Mouse (Mus musculus): ENCODE data around the gene Pla2g6. TPM values are rescaled to one million over a fixed set of nuclear protein-coding genes. Genes with fewer than 3 reads are reported as not detected.

The Pla2g6 gene
- polyA plus RNA-seq, 1 experiment from 2014 or later = 20.4 TPM

- peaks cover 11% of the 10 kb centered on the region for H3K27me3 ChIP-seq (ENCODE audit: control insufficient read depth, insufficient read depth, low read length)
- ATAC-seq (ENCODE audit: low FRiP score) (no peak), DNase-seq (ENCODE audit: low spot score) (no peak)
- H3K27ac ChIP-seq (ENCODE audit: low read depth, low read length) = no peak overlapping the region
- H3K4me2 ChIP-seq (replicated peaks; ENCODE audit: low read depth, low read length) = no peak overlapping the region
- WGBS = 75% methylated on average over 4 of the region's 4 CpGs
- H3K9ac ChIP-seq (ENCODE audit: low read depth, low read length) = no peak overlapping the region
- H3K9me3 ChIP-seq (ENCODE audit: control insufficient read depth, low read length) = no peaks in the 10 kb centered on the region
- H3K36me3 ChIP-seq (ENCODE audit: control insufficient read depth, insufficient read depth, low read length) = no peaks in the 10 kb centered on the region
- H3K4me3 ChIP-seq (ENCODE audit: low read depth, low read length) = no peak overlapping the region
- peaks cover 4% of the 10 kb centered on the region; the same call in 1 of the 2 replicates for H3K4me1 ChIP-seq (replicated peaks; ENCODE audit: control insufficient read depth, insufficient read depth, low read length)
Observed at GRCm38 (mm10) chr15:79354619-79355018, 26.4 kb upstream of the Pla2g6 start.

GRCm38 (mm10) chr15:79353690-79354305, 25.6 kb upstream of the Pla2g6 start:
- 75% methylated on average over 5 of the region's 5 CpGs for WGBS
- H3K4me3 ChIP-seq (ENCODE audit: low read depth, low read length) = no peak overlapping the region
- no peak for ATAC-seq (ENCODE audit: low FRiP score)
- H3K4me2 ChIP-seq (replicated peaks; ENCODE audit: low read depth, low read length) = no peak overlapping the region
- H3K9ac ChIP-seq (ENCODE audit: low read depth, low read length) = no peak overlapping the region
- no peaks in the 10 kb centered on the region for H3K9me3 ChIP-seq (ENCODE audit: control insufficient read depth, low read length)
- no peaks in the 10 kb centered on the region for H3K36me3 ChIP-seq (ENCODE audit: control insufficient read depth, insufficient read depth, low read length)
- H3K4me1 ChIP-seq (replicated peaks; ENCODE audit: control insufficient read depth, insufficient read depth, low read length) = peaks cover 4% of the 10 kb centered on the region; the same call in 1 of the 2 replicates
- DNase-seq (ENCODE audit: low spot score) = no peak
- peaks cover 14% of the 10 kb centered on the region for H3K27me3 ChIP-seq (ENCODE audit: control insufficient read depth, insufficient read depth, low read length)
- H3K27ac ChIP-seq (ENCODE audit: low read depth, low read length) = no peak overlapping the region

GRCm38 (mm10) chr15:79352479-79352878, 24.3 kb upstream of the Pla2g6 start:
- no peaks in the 10 kb centered on the region for H3K36me3 ChIP-seq (ENCODE audit: control insufficient read depth, insufficient read depth, low read length)
- no peak overlapping the region for H3K4me2 ChIP-seq (replicated peaks; ENCODE audit: low read depth, low read length)
- H3K4me3 ChIP-seq (ENCODE audit: low read depth, low read length) = no peak overlapping the region
- 80% methylated on average over 6 of the region's 6 CpGs for WGBS
- DNase-seq (ENCODE audit: low spot score) = no peak
- 0 out of 2 replicates have a peak, but pooled peaks cover 2% of the 10 kb centered on the region for H3K4me1 ChIP-seq (replicated peaks; ENCODE audit: control insufficient read depth, insufficient read depth, low read length)
- ATAC-seq (ENCODE audit: low FRiP score) = no peak
- no peak overlapping the region for H3K27ac ChIP-seq (ENCODE audit: low read depth, low read length)
- H3K9ac ChIP-seq (ENCODE audit: low read depth, low read length) = no peak overlapping the region
- no peaks in the 10 kb centered on the region for H3K9me3 ChIP-seq (ENCODE audit: control insufficient read depth, low read length)
- peaks cover 16% of the 10 kb centered on the region for H3K27me3 ChIP-seq (ENCODE audit: control insufficient read depth, insufficient read depth, low read length)

GRCm38 (mm10) chr15:79351331-79351767, 23.2 kb upstream of the Pla2g6 start:
- Histone ChIP-seq H3K27me3 (ENCODE audit: control insufficient read depth, insufficient read depth, low read length) (peaks cover 9% of the 10 kb centered on the region), H3K4me1 (replicated peaks; ENCODE audit: control insufficient read depth, insufficient read depth, low read length) (no peaks in the 10 kb centered on the region), H3K9ac (ENCODE audit: low read depth, low read length) (peak overlapping the region; percentile 19; the same call in 1 of the 2 replicates), H3K27ac (ENCODE audit: low read depth, low read length) (no peak overlapping the region), H3K4me2 (replicated peaks; ENCODE audit: low read depth, low read length) (no peak overlapping the region), H3K9me3 (ENCODE audit: control insufficient read depth, low read length) (no peaks in the 10 kb centered on the region), H3K36me3 (ENCODE audit: control insufficient read depth, insufficient read depth, low read length) (no peaks in the 10 kb centered on the region), H3K4me3 (ENCODE audit: low read depth, low read length) (no peak overlapping the region)
- 29% methylated on average over 15 of the region's 15 CpGs for WGBS
- ATAC-seq (ENCODE audit: low FRiP score) = no peak
- no peak for DNase-seq (ENCODE audit: low spot score)

GRCm38 (mm10) chr15:79350866-79351265, 22.7 kb upstream of the Pla2g6 start:
- Histone ChIP-seq H3K4me1 (replicated peaks; ENCODE audit: control insufficient read depth, insufficient read depth, low read length) (no peaks in the 10 kb centered on the region), H3K36me3 (ENCODE audit: control insufficient read depth, insufficient read depth, low read length) (no peaks in the 10 kb centered on the region), H3K9ac (ENCODE audit: low read depth, low read length) (no peak overlapping the region), H3K27me3 (ENCODE audit: control insufficient read depth, insufficient read depth, low read length) (peaks cover 6% of the 10 kb centered on the region; the same call in 1 of the 2 replicates), H3K4me3 (ENCODE audit: low read depth, low read length) (no peak overlapping the region), H3K9me3 (ENCODE audit: control insufficient read depth, low read length) (no peaks in the 10 kb centered on the region), H3K27ac (ENCODE audit: low read depth, low read length) (no peak overlapping the region), H3K4me2 (replicated peaks; ENCODE audit: low read depth, low read length) (no peak overlapping the region)
- WGBS = 95% methylated on average over 4 of the region's 4 CpGs
- ATAC-seq (ENCODE audit: low FRiP score) (no peak), DNase-seq (ENCODE audit: low spot score) (no peak)

GRCm38 (mm10) chr15:79348651-79349050, 20.5 kb upstream of the Pla2g6 start:
- 74% methylated on average over 8 of the region's 8 CpGs for WGBS
- no peak overlapping the region for H3K9ac ChIP-seq (ENCODE audit: low read depth, low read length)
- peak; percentile 15; the same call in 1 of the 2 replicates for ATAC-seq (ENCODE audit: low FRiP score)

GRCm38 (mm10) chr15:79347845-79348506, 19.8 kb upstream of the Pla2g6 start:
- Histone ChIP-seq H3K4me2 (replicated peaks; ENCODE audit: low read depth, low read length) (peak overlapping the region; percentile 98), H3K4me3 (ENCODE audit: low read depth, low read length) (peak overlapping the region; percentile 64), H3K36me3 (ENCODE audit: control insufficient read depth, insufficient read depth, low read length) (no peaks in the 10 kb centered on the region), H3K9ac (ENCODE audit: low read depth, low read length) (peak overlapping the region; percentile 60), H3K27ac (ENCODE audit: low read depth, low read length) (peak overlapping the region; percentile 43; the same call in 1 of the 2 replicates), H3K9me3 (ENCODE audit: control insufficient read depth, low read length) (no peaks in the 10 kb centered on the region), H3K4me1 (replicated peaks; ENCODE audit: control insufficient read depth, insufficient read depth, low read length) (no peaks in the 10 kb centered on the region), H3K27me3 (ENCODE audit: control insufficient read depth, insufficient read depth, low read length) (peaks cover 4% of the 10 kb centered on the region; the same call in 1 of the 2 replicates)
- ATAC-seq (ENCODE audit: low FRiP score) (peak; percentile 67), DNase-seq (ENCODE audit: low spot score) (peak; percentile 75)
- WGBS = 3% methylated on average over 45 of the region's 46 CpGs

More at GRCm38 (mm10) chr15:79348651-79349050, 20.5 kb upstream of the Pla2g6 start:
- H3K4me3 ChIP-seq (ENCODE audit: low read depth, low read length) = no peak overlapping the region
- H3K4me1 ChIP-seq (replicated peaks; ENCODE audit: control insufficient read depth, insufficient read depth, low read length) = no peaks in the 10 kb centered on the region
- H3K27me3 ChIP-seq (ENCODE audit: control insufficient read depth, insufficient read depth, low read length) = peaks cover 4% of the 10 kb centered on the region; the same call in 1 of the 2 replicates
- DNase-seq (ENCODE audit: low spot score) = no peak
- no peak overlapping the region for H3K27ac ChIP-seq (ENCODE audit: low read depth, low read length)
- no peaks in the 10 kb centered on the region for H3K36me3 ChIP-seq (ENCODE audit: control insufficient read depth, insufficient read depth, low read length)
- peak overlapping the region; percentile 98 for H3K4me2 ChIP-seq (replicated peaks; ENCODE audit: low read depth, low read length)
- H3K9me3 ChIP-seq (ENCODE audit: control insufficient read depth, low read length) = no peaks in the 10 kb centered on the region

- ATAC-seq (ENCODE audit: low FRiP score) (peak; percentile 93), DNase-seq (ENCODE audit: low spot score) (peak; percentile 97)
- Histone ChIP-seq H3K9me3 (ENCODE audit: control insufficient read depth, low read length) (no peaks in the 10 kb centered on the region), H3K4me2 (replicated peaks; ENCODE audit: low read depth, low read length) (peak overlapping the region; percentile 98), H3K4me1 (replicated peaks; ENCODE audit: control insufficient read depth, insufficient read depth, low read length) (no peaks in the 10 kb centered on the region), H3K27ac (ENCODE audit: low read depth, low read length) (peak overlapping the region; percentile 43; the same call in 1 of the 2 replicates), H3K27me3 (ENCODE audit: control insufficient read depth, insufficient read depth, low read length) (peaks cover 4% of the 10 kb centered on the region; the same call in 1 of the 2 replicates), H3K36me3 (ENCODE audit: control insufficient read depth, insufficient read depth, low read length) (no peaks in the 10 kb centered on the region), H3K4me3 (ENCODE audit: low read depth, low read length) (peak overlapping the region; percentile 64), H3K9ac (ENCODE audit: low read depth, low read length) (peak overlapping the region; percentile 60)
- WGBS = under 1% methylated on average over 61 of the region's 61 CpGs
Observed at GRCm38 (mm10) chr15:79347165-79347844, 19.1 kb upstream of the Pla2g6 start.

Measured in hindbrain, embryonic 11.5 days (tissue).